Mouse (Mus musculus): ENCODE results near the gene Cyld. TPM values are rescaled to one million over a fixed set of nuclear protein-coding genes. Genes with fewer than 3 reads are reported as not detected.

The Cyld gene
- polyA plus RNA-seq, 1 experiment: 10.7 TPM

GRCm38 (mm10) chr8:88792691-88793323, 96.0 kb downstream of the Cyld start:
- no peak for DNase-seq (ENCODE audit: low spot score)

- DNase-seq (ENCODE audit: low spot score): no peak
These were observed 96.5 kb downstream of the Cyld start for GRCm38 (mm10) chr8:88793324-88793722.

GRCm38 (mm10) chr8:88793746-88794614, 97.2 kb downstream of the Cyld start:
- DNase-seq (ENCODE audit: low spot score): no peak

- DNase-seq (ENCODE audit: low spot score): no peak
These were observed 97.7 kb downstream of the Cyld start for GRCm38 (mm10) chr8:88794615-88794907.

GRCm38 (mm10) chr8:88795896-88796295, 99.1 kb downstream of the Cyld start:
- DNase-seq (ENCODE audit: low spot score): no peak

- no peak for DNase-seq (ENCODE audit: low spot score)
These were observed 99.8 kb downstream of the Cyld start for GRCm38 (mm10) chr8:88796651-88797050.

Other genes with a start within 250 kb of the Cyld start
- gene Nkd1, start 175.7 kb upstream of the Cyld start, polyA plus RNA-seq (2012; rRNA removed): 65.2 and 90.3 TPM in 2 replicates
- 3.0 TPM in 2 replicates for gene Snx20, start 60.9 kb upstream of the Cyld start, polyA plus RNA-seq (2012; rRNA removed)
- gene Nod2, start 49.7 kb upstream of the Cyld start, polyA plus RNA-seq (2012; rRNA removed): 0.47 and 0.52 TPM in 2 replicates